Mouse (Mus musculus) E14TG2a.4 (cell line): ENCODE results near the gene Eif5.

Source experiments
- CTCF ChIP-seq: conservative IDR thresholded peaks from 2 replicates; pipeline ENCODE4 v1.5.1; 2014; ENCODE audit warnings: low read length
- NANOG ChIP-seq: IDR thresholded peaks from 2 replicates; pipeline ENCODE4 v1.6.1; 2014; ENCODE audit warnings: borderline replicate concordance, low read length, mixed read lengths

GRCm38 (mm10) chr12:111524469-111524868 lies 13.3 kb upstream of the Eif5 start:
- TF ChIP-seq CTCF, result no peak
- TF ChIP-seq NANOG, result no peak
